Mouse (Mus musculus) C2C12 (cell line): Measurements from ENCODE around the gene Camta2.

Experiments used
- CTCF ChIP-seq: IDR thresholded peaks from one replicate; pipeline ENCODE4 v1.5.1; 2011; ENCODE audit not compliant: control insufficient read depth, insufficient read depth, insufficient read length
- MYOG ChIP-seq: IDR thresholded peaks from one replicate; pipeline ENCODE4 v1.6.1; 2011; ENCODE audit not compliant: control insufficient read depth, insufficient read length; ENCODE audit errors: extremely low read depth

GRCm38 (mm10) chr11:70637764-70638163 lies 50.1 kb downstream of the Camta2 start:
- TF ChIP-seq MYOG: no peak
- no peak for TF ChIP-seq CTCF
